Mouse (Mus musculus) layer of hippocampus, adult 8-10 months (tissue): ENCODE measurements around the gene Lama5. TPM values are rescaled to one million over a fixed set of nuclear protein-coding genes. Genes with fewer than 3 reads are reported as not detected.
"Not testable (repeated sequence)": the region's sequence is repeated elsewhere in the genome, so short reads cannot be mapped to it uniquely, and the experiment has no call there.

Experiments
- DNase-seq, 2 experiments: peaks; one replicate each; pipeline ENCODE4 v3.0.0; 2022; ENCODE audit warnings: low spot score in 2 of 2
- total RNA-seq, 4 experiments: library from RNA; stranded (reverse); gene quantifications; 2 replicates each; pipeline ENCODE4 v1.2.4; 2022

Lama5 gene
- total RNA-seq, 4 experiments from 2014 or later: 7.6 to 11.7 (median 10.2) TPM

GRCm38 (mm10) chr2:180200681-180201080 lies 25.0 kb downstream of the Lama5 start:
- no peak for DNase-seq

GRCm38 (mm10) chr2:180198782-180199181 lies 26.9 kb downstream of the Lama5 start:
- DNase-seq: no peak

GRCm38 (mm10) chr2:180197323-180198037 lies 28.2 kb downstream of the Lama5 start:
- DNase-seq: no peak

GRCm38 (mm10) chr2:180196610-180197322 lies 28.9 kb downstream of the Lama5 start:
- DNase-seq: no peak

- no peak for DNase-seq
Measured at GRCm38 (mm10) chr2:180187362-180187761, 38.3 kb downstream of the Lama5 start.

- DNase-seq: no peak
Measured at GRCm38 (mm10) chr2:180185686-180186085, 40.0 kb downstream of the Lama5 start.

- DNase-seq: no peak
Measured at GRCm38 (mm10) chr2:180184752-180185109, 40.9 kb downstream of the Lama5 start.

- DNase-seq: no peak
Measured at GRCm38 (mm10) chr2:180184011-180184751, 41.5 kb downstream of the Lama5 start.

- no peak for DNase-seq
Measured at GRCm38 (mm10) chr2:180181542-180181941, 44.1 kb downstream of the Lama5 start.

- no peak for DNase-seq
Measured at GRCm38 (mm10) chr2:180175725-180176124, 49.9 kb downstream of the Lama5 start.

- DNase-seq: no peak
Measured at GRCm38 (mm10) chr2:180174121-180174520, 51.5 kb downstream of the Lama5 start.

GRCm38 (mm10) chr2:180173711-180174110 lies 51.9 kb downstream of the Lama5 start:
- not testable (repeated sequence) for DNase-seq

- no peak for DNase-seq
Measured at GRCm38 (mm10) chr2:180173163-180173562, 52.5 kb downstream of the Lama5 start.

GRCm38 (mm10) chr2:180172152-180172551 lies 53.5 kb downstream of the Lama5 start:
- no peak for DNase-seq

GRCm38 (mm10) chr2:180171522-180172070 lies 54.1 kb downstream of the Lama5 start:
- DNase-seq: no peak

- peak; percentile 91 to 97 for DNase-seq
Measured at GRCm38 (mm10) chr2:180170806-180171521, 54.7 kb downstream of the Lama5 start, which contains the start of gene Adrm1. Adrm1 (plus strand) TSS chr2:180171485.

- no peak for DNase-seq
Measured at GRCm38 (mm10) chr2:180170151-180170805, 55.4 kb downstream of the Lama5 start.

GRCm38 (mm10) chr2:180166869-180167268 lies 58.8 kb downstream of the Lama5 start:
- DNase-seq: no peak

- DNase-seq: no peak
Measured at GRCm38 (mm10) chr2:180165855-180166254, 59.8 kb downstream of the Lama5 start.

- no peak for DNase-seq
Measured at GRCm38 (mm10) chr2:180158627-180159026, 67.0 kb downstream of the Lama5 start.

- peak in 1 of 2 experiments; percentile 39 for DNase-seq
Measured at GRCm38 (mm10) chr2:180154796-180155195, 70.9 kb downstream of the Lama5 start.
